Mouse (Mus musculus): ENCODE data around the gene Ndufaf8. TPM values are rescaled to one million over a fixed set of nuclear protein-coding genes. Genes with fewer than 3 reads are reported as not detected.

Gene Ndufaf8
- total RNA-seq, 2 experiments from 2014 or later: 36.5 to 45.6 TPM

- peak; percentile 60 for DNase-seq
- intact Hi-C loops (cut with DNase I; ENCODE audit: low total_unique reads): no loop called here
Observed at GRCm38 (mm10) chr11:120120642-120121420, 22.1 kb downstream of the Ndufaf8 start.

GRCm38 (mm10) chr11:120122126-120122525, 23.4 kb downstream of the Ndufaf8 start:
- no peak for DNase-seq
- intact Hi-C loops (cut with DNase I; ENCODE audit: low total_unique reads): no loop called here

DNA sequence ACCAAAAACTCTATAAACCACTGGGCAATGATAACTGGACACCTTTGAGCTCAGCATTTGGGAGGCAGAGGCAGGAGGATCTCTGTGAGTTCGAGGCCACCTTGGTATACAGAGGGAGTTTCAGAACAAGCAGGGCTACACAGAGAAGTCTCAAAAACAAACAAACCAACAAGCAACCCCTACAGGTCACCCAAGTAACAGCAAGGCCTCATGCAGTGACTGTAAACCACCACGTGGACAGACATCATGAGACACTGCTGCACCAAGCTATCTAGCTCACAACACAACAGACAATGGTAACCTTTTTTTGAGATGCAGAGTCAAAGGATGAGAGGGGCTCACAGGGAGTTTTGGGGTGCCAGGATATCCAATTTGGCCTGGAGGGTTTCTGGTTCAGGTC, 28.1 kb downstream of the Ndufaf8 start:
- no peak for DNase-seq
- intact Hi-C loops (cut with DNase I; ENCODE audit: low total_unique reads): no loop called here

- intact Hi-C loops (cut with DNase I; ENCODE audit: low total_unique reads): no loop called here
- no peak for DNase-seq
Observed at GRCm38 (mm10) chr11:120129281-120129680, 30.6 kb downstream of the Ndufaf8 start.

DNA sequence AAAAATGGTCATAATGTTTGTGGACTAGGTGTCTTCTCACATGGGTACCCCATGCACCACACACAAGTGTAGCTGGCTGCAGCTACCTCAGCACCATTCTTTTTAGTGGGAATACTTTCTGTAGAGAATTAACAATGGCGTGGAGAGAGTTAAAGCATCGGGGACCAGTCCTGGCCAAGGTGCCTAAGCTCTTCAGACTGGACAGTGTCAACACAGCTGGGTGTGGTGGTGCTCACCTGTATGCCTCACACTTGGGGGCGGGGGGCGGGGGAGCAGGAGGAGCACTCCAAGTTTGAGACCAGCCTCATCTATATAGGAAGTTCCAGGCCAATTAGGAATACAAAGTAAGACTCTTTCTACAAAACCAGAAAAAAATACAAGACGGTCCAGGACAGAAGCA, 35.4 kb downstream of the Ndufaf8 start:
- DNase-seq: no peak
- intact Hi-C loops (cut with DNase I; ENCODE audit: low total_unique reads): no loop called here

DNA sequence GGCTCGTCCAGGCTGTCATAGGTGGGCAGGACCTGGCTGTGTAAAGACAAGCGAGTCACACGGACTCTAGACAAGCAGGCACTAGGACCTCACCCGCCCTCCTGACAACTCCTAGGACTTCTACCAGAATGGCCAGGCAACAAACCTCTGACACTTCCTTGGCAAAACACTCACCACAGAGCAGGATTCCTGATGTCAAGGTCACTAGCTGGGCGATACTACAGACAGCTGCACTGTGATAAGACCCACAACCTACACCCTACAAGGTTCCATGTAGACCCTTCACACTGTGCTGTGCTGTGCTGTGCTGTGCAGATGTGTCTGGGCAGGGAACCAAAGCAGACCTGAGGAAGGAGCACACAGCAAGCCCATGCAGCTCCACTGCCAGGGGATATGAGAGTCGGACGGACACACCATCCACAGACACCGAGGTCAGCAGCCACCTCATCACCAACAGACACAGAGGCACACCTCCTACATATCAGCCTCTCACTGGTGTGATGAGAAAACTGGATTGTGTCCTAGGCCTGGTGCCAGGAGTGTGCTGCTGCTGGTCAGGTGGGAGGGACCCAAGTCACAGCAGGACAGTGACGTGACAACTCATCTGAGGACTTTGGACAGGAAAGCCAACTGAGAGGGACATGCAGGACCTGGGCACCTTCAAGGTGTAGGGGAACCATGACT, 36.3 kb downstream of the Ndufaf8 start:
- intact Hi-C loops (cut with DNase I; ENCODE audit: low total_unique reads): no loop called here
- no peak for DNase-seq

DNA sequence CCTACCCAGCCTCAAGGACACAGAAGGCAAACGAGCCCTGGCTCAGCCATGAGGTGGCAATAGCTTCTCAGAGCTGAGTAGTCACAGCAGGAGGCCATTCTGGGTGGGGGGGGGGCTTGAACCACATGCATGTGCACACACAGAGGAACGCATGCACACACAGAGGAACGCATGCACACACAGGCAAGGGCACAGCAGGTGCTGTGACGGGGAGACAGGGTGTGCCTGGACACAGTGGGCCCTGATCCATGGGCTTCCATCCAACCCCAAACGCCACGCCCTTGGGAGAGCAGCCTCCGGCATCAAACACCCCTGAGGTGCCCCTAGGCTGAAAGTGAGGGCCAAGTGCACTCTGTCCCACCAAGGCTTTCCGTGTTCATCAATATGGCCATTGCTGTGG, 37.5 kb downstream of the Ndufaf8 start:
- intact Hi-C loops (cut with DNase I; ENCODE audit: low total_unique reads): no loop called here
- DNase-seq: no peak

DNA sequence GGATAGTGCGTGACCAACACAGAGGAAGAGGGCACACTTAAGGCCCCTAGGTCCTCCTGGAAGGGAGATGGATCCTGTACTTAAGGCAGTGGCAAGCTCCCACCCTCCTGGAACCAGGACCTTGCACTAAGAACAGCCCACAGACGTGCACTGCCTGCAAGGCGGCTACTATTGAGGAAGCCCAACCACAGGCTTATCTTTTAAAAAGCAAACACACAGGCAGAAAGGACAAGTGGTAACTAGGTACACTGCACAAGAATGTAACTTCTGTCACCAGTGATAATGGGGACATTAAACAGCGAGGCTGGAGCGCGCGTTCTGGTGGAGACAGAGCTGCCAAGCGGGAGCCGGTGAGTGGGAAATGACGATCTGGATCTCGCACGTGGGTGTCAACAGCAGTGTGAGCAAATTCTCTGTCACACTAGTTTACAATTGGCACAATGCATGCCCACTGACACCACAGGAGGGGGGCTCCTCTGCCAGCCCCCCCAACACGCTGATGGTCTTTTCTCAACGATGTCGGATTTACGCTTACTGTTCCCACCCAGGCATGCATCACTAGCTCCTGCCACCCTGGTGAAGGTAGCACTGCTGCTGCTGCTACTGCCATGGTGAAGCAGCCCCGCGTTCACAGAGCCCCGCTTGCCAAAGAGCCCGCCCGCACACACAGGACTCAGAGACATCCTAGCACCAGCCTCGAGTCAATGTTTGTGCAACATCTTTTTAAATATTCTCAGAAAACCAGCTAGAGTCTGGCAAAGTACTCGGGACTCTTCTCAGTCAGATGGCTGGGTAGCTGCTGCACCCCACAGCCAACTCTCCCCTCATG, 38.3 kb downstream of the Ndufaf8 start:
- intact Hi-C loops (cut with DNase I; ENCODE audit: low total_unique reads): no loop called here
- no peak for DNase-seq

DNA sequence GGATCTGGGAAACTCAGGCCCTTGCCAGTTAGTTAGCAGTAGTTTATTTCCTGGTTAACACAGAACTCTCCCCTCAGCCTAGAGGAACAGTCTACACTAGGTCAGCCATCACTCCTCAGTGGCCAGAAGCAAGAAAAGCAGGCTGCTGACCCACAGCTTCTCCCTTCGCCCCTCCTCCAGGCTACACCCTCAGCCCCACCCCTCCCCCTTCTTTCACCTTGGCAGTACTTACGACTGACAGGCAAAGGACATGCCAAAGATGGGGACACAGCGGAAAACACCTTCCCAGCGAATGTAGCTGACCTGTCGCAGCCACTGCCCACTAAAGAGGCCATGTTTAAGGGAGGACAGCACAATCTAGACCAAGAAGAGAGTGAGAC, 38.9 kb downstream of the Ndufaf8 start:
- no peak for DNase-seq
- intact Hi-C loops (cut with DNase I; ENCODE audit: low total_unique reads): no loop called here

GRCm38 (mm10) chr11:120139309-120139731, 40.6 kb downstream of the Ndufaf8 start:
- no peak for DNase-seq
- intact Hi-C loops (cut with DNase I; ENCODE audit: low total_unique reads): no loop called here

DNA sequence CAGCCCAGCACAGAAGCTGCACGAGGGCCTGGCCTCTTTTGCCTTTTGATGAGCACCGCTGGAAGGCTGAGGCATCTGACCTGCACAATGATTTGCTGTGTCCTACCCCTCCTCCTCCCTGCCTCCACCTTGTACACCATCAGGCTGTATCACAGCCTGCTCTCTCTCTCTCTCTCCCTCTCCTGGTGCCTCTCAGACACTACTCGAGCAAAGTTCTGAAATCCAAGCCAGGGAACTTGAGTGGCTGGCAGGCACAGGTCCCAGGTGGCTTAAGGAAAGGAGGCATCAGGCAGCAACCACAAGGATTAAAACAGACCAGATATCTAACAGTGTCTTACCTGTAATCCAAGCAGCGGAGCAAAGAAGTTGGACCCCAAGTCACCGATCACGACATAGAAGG, 41.5 kb downstream of the Ndufaf8 start:
- intact Hi-C loops (cut with DNase I; ENCODE audit: low total_unique reads): no loop called here
- DNase-seq: no peak

GRCm38 (mm10) chr11:120142601-120143051, 43.9 kb downstream of the Ndufaf8 start:
- peak; percentile 57 for DNase-seq
- intact Hi-C loops (cut with DNase I; ENCODE audit: low total_unique reads): no loop called here

DNA sequence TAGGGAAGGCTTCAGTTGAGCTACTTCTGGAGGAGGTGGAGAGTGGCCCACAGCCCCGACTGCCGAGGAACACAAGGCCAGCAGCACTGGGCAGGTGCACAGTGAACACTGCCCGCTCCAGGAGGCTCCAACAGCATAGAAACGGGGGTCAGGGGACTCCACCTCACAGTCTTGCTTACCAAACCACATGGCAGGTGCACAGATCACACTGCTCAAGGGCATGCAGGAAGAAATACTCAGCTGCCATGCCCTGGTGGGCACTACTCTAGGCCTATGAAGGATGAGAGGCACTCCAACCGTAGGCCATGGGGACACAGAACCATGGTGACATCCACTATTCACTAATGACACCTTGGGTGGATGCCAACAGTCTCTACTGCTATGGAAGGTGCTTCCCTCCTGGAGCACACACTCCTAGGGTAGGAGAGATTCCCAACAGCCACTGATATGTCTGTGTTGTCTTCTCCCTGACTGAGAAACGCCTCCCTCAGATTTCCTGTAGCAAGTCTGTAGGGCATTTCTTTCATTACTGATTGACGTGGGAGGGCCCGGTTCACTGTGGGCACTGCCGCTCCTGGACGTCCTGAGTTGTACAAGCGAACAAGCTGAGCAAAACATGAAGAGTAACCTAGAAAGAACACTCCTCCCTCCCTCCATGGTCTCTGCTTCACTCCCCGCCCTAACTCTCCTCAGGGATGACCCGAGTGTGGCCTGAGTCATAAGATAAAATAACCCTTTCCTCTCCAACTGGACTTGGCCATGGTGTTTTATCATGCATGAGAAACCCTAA, 45.2 kb downstream of the Ndufaf8 start:
- no peak for DNase-seq
- intact Hi-C loops (cut with DNase I; ENCODE audit: low total_unique reads): no loop called here

DNA sequence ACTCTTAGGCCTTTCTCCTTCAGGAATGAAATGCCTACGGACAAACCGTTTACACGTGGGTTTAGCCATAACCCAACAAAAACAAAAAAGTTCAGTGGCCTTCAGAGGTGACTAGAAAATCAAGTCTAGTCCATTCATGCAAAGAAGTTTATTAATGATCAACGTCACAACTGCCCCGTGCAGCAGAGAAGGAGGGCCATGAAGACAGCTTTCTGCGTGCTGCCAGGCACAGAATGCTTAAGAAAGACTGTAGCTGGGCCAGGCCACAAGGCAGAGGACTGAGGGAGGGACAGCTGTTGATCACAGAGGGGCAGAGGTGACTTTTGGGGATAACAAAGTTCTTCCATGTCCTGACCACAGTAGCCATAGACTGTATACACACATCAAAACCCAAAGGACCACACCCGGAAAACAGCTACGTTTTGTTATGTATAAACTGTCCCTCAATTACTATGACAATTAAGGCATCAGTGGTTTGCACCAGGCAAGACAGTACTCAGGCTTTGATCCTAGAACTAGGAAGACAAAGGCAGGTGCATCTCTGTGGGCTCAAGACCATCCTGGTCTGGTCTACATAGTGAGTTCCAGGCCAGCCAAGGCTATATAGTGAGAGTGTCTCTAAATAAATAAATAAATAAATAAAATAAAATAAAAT, 49.6 kb downstream of the Ndufaf8 start:
- intact Hi-C loops (cut with DNase I; ENCODE audit: low total_unique reads): no loop called here
- DNase-seq: no peak

GRCm38 (mm10) chr11:120149510-120150200, 50.9 kb downstream of the Ndufaf8 start:
- intact Hi-C loops (cut with DNase I; ENCODE audit: low total_unique reads): no loop called here

More at GRCm38 (mm10) chr11:120149510-120150200, 50.9 kb downstream of the Ndufaf8 start:
- no peak for DNase-seq
